Mouse (Mus musculus): ENCODE data around the gene Pawr. TPM values are rescaled to one million over a fixed set of nuclear protein-coding genes. Genes with fewer than 3 reads are reported as not detected.
A peak's percentile ranks its signal among the peaks of the same experiment; 100 is the strongest.
"Not testable (repeated sequence)": the region's sequence is repeated elsewhere in the genome, so short reads cannot be mapped to it uniquely, and the experiment has no call there.

Gene Pawr
- polyA plus RNA-seq, 1 experiment from 2014 or later = 7.1 TPM

DNA sequence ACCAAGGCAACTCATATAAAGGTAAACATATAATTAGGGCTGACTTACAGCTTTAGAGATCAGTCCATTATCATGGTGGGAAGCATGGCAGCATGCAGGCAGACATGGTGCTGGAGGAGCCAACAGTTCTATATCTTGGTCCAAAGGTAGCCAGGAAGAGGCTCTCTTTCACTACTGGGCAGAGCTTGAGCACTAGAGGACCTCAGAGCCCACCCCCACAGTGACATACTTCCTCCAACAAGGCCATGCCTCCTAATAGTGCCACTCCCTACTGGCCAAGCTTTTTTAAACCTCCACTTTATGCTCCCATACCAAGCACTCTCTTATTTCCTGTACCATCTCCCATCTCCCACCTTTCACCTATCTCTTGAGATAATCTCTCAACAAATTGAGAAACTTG lies 11.8 kb downstream of the Pawr start:
- Histone ChIP-seq H3K4me1 (ENCODE audit: control insufficient read depth, insufficient read depth, low read length) (no peaks in the 10 kb centered on the region), H3K27ac (ENCODE audit: low read length) (no peak overlapping the region), H3K4me3 (replicated peaks; ENCODE audit: low read length) (no peak overlapping the region), H3K4me2 (ENCODE audit: low read depth, low read length) (no peak overlapping the region), H3K9ac (ENCODE audit: low read length) (no peak overlapping the region), H3K9me3 (replicated peaks; ENCODE audit: control insufficient read depth, low read length) (no peaks in the 10 kb centered on the region), H3K36me3 (ENCODE audit: control insufficient read depth, insufficient read depth, low read length) (no peaks in the 10 kb centered on the region), H3K27me3 (ENCODE audit: control insufficient read depth, insufficient read depth, low read length) (no peaks in the 10 kb centered on the region)
- no peak for ATAC-seq (ENCODE audit: insufficient read depth, low FRiP score)

DNA sequence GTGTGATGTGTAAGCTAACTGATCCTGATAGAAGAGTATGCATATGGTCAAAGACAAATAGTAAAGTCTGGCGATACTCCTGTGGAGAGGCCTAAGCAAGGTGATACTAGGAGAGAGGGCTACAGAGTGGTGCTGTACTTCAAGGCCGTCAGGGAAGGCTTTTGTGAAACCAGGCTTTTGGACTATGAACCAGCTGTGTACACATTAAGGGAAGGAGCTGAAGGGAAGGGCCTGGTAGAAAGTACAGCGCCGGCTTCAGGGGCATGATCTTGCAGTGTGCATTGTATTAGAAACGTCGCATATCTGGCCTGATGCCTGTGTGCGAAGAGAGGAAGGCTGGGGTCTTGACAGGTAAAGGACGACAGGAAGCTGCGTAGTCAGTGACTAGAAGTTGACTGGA lies 13.2 kb downstream of the Pawr start:
- Histone ChIP-seq H3K27ac (ENCODE audit: low read length) (peak overlapping the region; percentile 55; the same call in 1 of the 2 replicates), H3K9ac (ENCODE audit: low read length) (no peak overlapping the region), H3K27me3 (ENCODE audit: control insufficient read depth, insufficient read depth, low read length) (no peaks in the 10 kb centered on the region), H3K4me3 (replicated peaks; ENCODE audit: low read length) (no peak overlapping the region), H3K9me3 (replicated peaks; ENCODE audit: control insufficient read depth, low read length) (no peaks in the 10 kb centered on the region), H3K4me2 (ENCODE audit: low read depth, low read length) (no peak overlapping the region), H3K4me1 (ENCODE audit: control insufficient read depth, insufficient read depth, low read length) (peaks cover 3% of the 10 kb centered on the region), H3K36me3 (ENCODE audit: control insufficient read depth, insufficient read depth, low read length) (no peaks in the 10 kb centered on the region)
- WGBS = 77% methylated on average over 9 of the region's 9 CpGs
- peak; percentile 91 for ATAC-seq (ENCODE audit: insufficient read depth, low FRiP score)

DNA sequence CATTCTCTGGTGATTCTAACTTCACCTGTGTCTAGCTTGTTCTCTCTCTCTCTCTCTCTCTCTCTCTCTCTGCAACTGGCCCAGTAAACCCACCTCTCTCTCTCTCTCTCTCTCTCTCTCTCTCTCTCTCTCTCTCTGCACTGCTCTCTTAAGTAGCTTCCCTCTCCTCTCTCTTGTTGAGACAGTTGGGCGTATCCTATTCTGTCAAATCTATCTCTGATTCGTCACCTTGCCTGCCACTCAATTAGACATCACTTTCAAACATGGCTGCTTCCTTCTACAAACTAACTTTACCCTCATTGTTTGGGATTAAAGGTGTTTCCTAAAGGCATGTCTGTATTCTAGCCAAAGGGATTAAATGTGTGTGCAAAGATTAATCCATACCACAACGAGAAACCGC lies 14.4 kb downstream of the Pawr start:
- H3K27ac ChIP-seq (ENCODE audit: low read length); H3K9me3 ChIP-seq (replicated peaks; ENCODE audit: control insufficient read depth, low read length); ATAC-seq (ENCODE audit: insufficient read depth, low FRiP score); H3K4me3 ChIP-seq (replicated peaks; ENCODE audit: low read length); H3K4me1 ChIP-seq (ENCODE audit: control insufficient read depth, insufficient read depth, low read length); H3K27me3 ChIP-seq (ENCODE audit: control insufficient read depth, insufficient read depth, low read length); H3K9ac ChIP-seq (ENCODE audit: low read length); H3K4me2 ChIP-seq (ENCODE audit: low read depth, low read length); H3K36me3 ChIP-seq (ENCODE audit: control insufficient read depth, insufficient read depth, low read length): not testable (repeated sequence)
- WGBS = 96% methylated on average over 4 of the region's 4 CpGs

DNA sequence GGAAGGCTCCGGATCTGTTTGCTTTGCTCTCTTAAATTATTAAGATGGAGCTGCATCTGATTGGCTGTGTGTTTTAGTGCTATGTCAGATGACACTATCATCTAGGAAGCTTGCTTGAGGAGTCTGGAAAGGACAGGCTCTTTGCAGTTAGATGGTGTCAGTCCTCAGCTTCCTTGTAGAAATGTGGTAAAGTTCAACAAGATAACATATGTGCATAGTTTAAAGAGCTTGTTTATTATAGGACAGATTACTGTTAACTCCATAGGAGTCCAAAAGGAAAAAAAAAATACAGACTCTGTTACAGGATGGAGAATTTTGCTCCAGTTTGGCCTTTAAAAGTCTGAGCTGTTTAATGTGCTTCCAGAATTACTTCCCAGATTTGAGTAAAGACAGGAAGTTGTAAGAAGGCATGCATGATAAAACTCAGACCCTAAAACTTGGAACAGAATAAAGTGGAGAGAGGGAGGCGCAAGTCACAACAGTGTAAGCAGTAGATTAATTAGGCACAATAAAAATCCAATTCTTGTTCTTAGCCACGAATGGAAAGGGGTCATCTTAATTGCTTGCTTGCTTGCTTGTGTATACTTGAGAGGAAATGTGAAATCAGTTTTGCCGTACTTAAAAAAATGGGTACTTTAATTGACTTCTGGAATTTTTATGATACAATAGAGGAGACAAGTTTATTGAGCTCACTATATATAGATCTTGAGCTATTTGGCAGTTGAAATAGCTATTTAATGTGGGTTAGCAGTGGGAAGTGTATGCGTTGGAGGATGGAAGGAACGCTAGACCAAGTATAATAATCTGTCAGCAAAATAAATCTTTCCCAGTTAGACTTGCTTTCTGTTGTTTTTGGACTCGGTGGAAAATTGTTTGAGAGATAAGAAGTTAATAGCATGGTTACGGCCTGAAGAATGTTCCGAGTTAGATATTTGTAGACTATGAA lies 18.5 kb downstream of the Pawr start:
- Histone ChIP-seq H3K4me1 (ENCODE audit: control insufficient read depth, insufficient read depth, low read length) (peaks cover 5% of the 10 kb centered on the region), H3K27me3 (ENCODE audit: control insufficient read depth, insufficient read depth, low read length) (no peaks in the 10 kb centered on the region), H3K9me3 (replicated peaks; ENCODE audit: control insufficient read depth, low read length) (no peaks in the 10 kb centered on the region), H3K4me3 (replicated peaks; ENCODE audit: low read length) (no peak overlapping the region), H3K27ac (ENCODE audit: low read length) (peak overlapping the region; percentile 43; the same call in 1 of the 2 replicates), H3K36me3 (ENCODE audit: control insufficient read depth, insufficient read depth, low read length) (no peaks in the 10 kb centered on the region), H3K9ac (ENCODE audit: low read length) (no peak overlapping the region), H3K4me2 (ENCODE audit: low read depth, low read length) (no peak overlapping the region)
- ATAC-seq (ENCODE audit: insufficient read depth, low FRiP score) = peak; percentile 56
- WGBS = 44% methylated on average over 9 of the region's 9 CpGs

GRCm38 (mm10) chr10:108352944-108353343 lies 21.0 kb downstream of the Pawr start:
- no peaks in the 10 kb centered on the region for H3K36me3 ChIP-seq (ENCODE audit: control insufficient read depth, insufficient read depth, low read length)
- peaks cover 5% of the 10 kb centered on the region for H3K4me1 ChIP-seq (ENCODE audit: control insufficient read depth, insufficient read depth, low read length)
- no peak overlapping the region for H3K27ac ChIP-seq (ENCODE audit: low read length)
- H3K9me3 ChIP-seq (replicated peaks; ENCODE audit: control insufficient read depth, low read length) = peaks cover 3% of the 10 kb centered on the region; the same call in 1 of the 2 replicates
- no peaks in the 10 kb centered on the region for H3K27me3 ChIP-seq (ENCODE audit: control insufficient read depth, insufficient read depth, low read length)
- no peak for ATAC-seq (ENCODE audit: insufficient read depth, low FRiP score)
- WGBS = 87% methylated on average over 10 of the region's 10 CpGs
- H3K4me3 ChIP-seq (replicated peaks; ENCODE audit: low read length) = no peak overlapping the region
- no peak overlapping the region for H3K9ac ChIP-seq (ENCODE audit: low read length)
- H3K4me2 ChIP-seq (ENCODE audit: low read depth, low read length) = no peak overlapping the region

DNA sequence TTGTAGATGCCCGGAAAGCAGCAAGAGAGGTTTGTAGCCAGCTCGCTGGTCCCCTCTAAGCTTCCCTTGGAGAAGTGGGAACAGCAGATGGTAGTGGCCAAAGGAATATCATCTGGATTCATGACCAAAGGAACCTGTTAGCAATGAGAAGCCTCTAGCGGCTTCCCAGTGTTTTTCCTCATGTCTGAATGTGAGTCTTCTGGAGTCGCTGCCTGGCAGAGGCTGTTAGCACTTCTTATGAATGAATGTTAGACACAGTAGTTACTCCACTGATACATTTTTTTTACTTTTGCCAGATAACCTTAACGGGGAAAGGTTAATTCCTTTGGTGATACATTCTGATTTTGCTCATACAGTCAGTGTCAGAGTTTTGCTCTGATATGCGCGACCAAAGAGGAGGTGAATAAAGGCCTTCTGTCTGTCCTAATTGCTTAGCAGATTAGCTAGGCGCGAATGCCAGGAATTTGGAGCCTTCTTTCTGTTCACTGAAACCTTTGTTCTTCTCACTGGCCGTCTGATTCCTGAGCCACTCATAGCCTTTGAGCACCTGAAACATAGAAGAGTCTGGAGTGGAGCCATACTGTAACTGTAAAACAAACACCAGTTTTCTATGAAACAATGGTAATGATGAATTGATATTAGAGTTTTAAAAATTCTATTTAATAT lies 22.9 kb downstream of the Pawr start:
- 55% methylated on average over 10 of the region's 10 CpGs for WGBS
- H3K9ac ChIP-seq (ENCODE audit: low read length) = no peak overlapping the region

DNA sequence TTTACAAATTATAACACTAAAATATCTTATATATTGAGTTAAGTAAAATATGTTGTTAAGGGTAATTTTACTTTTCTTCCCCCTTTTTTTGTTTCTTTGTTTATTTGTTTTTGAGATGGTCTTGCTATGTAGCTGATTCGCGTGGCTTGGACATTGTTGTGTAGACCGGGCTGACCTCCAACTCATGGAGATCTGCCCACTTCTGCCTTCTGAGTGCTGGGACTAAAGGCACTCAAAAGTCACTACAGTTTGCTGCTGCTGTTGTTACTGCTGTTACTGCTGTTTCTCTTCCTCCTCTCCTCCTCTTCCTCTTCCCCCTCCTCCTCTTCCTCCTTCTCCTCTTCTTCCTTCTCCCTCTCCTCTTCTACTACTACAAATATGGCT lies 23.5 kb downstream of the Pawr start:
- H3K27ac ChIP-seq (ENCODE audit: low read length) = no peak overlapping the region
- H3K4me1 ChIP-seq (ENCODE audit: control insufficient read depth, insufficient read depth, low read length) = peaks cover 5% of the 10 kb centered on the region; the same call in 1 of the 2 replicates
- no peaks in the 10 kb centered on the region for H3K27me3 ChIP-seq (ENCODE audit: control insufficient read depth, insufficient read depth, low read length)
- H3K9ac ChIP-seq (ENCODE audit: low read length) = no peak overlapping the region
- 89% methylated on average over 3 of the region's 3 CpGs for WGBS
- no peak for ATAC-seq (ENCODE audit: insufficient read depth, low FRiP score)
- 0 out of 2 replicates have a peak, but pooled peaks cover 5% of the 10 kb centered on the region for H3K36me3 ChIP-seq (ENCODE audit: control insufficient read depth, insufficient read depth, low read length)
- H3K9me3 ChIP-seq (replicated peaks; ENCODE audit: control insufficient read depth, low read length) = peaks cover 3% of the 10 kb centered on the region; the same call in 1 of the 2 replicates
- H3K4me3 ChIP-seq (replicated peaks; ENCODE audit: low read length) = no peak overlapping the region
- H3K4me2 ChIP-seq (ENCODE audit: low read depth, low read length) = no peak overlapping the region

More for the DNA sequence above, 22.9 kb downstream of the Pawr start:
- Histone ChIP-seq H3K27me3 (ENCODE audit: control insufficient read depth, insufficient read depth, low read length) (no peaks in the 10 kb centered on the region), H3K4me1 (ENCODE audit: control insufficient read depth, insufficient read depth, low read length) (peaks cover 7% of the 10 kb centered on the region), H3K27ac (ENCODE audit: low read length) (no peak overlapping the region), H3K4me2 (ENCODE audit: low read depth, low read length) (no peak overlapping the region), H3K4me3 (replicated peaks; ENCODE audit: low read length) (no peak overlapping the region), H3K36me3 (ENCODE audit: control insufficient read depth, insufficient read depth, low read length) (0 out of 2 replicates have a peak, but pooled peaks cover 5% of the 10 kb centered on the region), H3K9me3 (replicated peaks; ENCODE audit: control insufficient read depth, low read length) (peaks cover 3% of the 10 kb centered on the region; the same call in 1 of the 2 replicates)
- ATAC-seq (ENCODE audit: insufficient read depth, low FRiP score) = no peak

- no peak overlapping the region for H3K9ac ChIP-seq (ENCODE audit: low read length)
- no peak overlapping the region for H3K4me2 ChIP-seq (ENCODE audit: low read depth, low read length)
- H3K4me3 ChIP-seq (replicated peaks; ENCODE audit: low read length) = no peak overlapping the region
- ATAC-seq (ENCODE audit: insufficient read depth, low FRiP score) = peak; percentile 64
- H3K27me3 ChIP-seq (ENCODE audit: control insufficient read depth, insufficient read depth, low read length) = no peaks in the 10 kb centered on the region
- H3K27ac ChIP-seq (ENCODE audit: low read length) = no peak overlapping the region
- WGBS = 95% methylated on average over 12 of the region's 12 CpGs
- peaks cover 6% of the 10 kb centered on the region; the same call in 1 of the 2 replicates for H3K4me1 ChIP-seq (ENCODE audit: control insufficient read depth, insufficient read depth, low read length)
- 0 out of 2 replicates have a peak, but pooled peaks cover 5% of the 10 kb centered on the region for H3K36me3 ChIP-seq (ENCODE audit: control insufficient read depth, insufficient read depth, low read length)
- peaks cover 3% of the 10 kb centered on the region; the same call in 1 of the 2 replicates for H3K9me3 ChIP-seq (replicated peaks; ENCODE audit: control insufficient read depth, low read length)
Measured at GRCm38 (mm10) chr10:108356601-108357187, 24.8 kb downstream of the Pawr start.

All from stomach, embryonic 16.5 days (tissue).